Mouse (Mus musculus) layer of hippocampus, postnatal 25 days (tissue): ENCODE measurements around the gene Nlrc3. TPM values are rescaled to one million over a fixed set of nuclear protein-coding genes. Genes with fewer than 3 reads are reported as not detected.
A peak's percentile ranks its signal among the peaks of the same experiment; 100 is the strongest.
"Not testable (repeated sequence)": the region's sequence is repeated elsewhere in the genome, so short reads cannot be mapped to it uniquely, and the experiment has no call there.

Experiments used
- DNase-seq, 2 experiments: peaks; one replicate each; pipeline ENCODE4 v3.0.0; 2022; ENCODE audit warnings: mixed read lengths in 2 of 2, low spot score in 1 of 2; ENCODE audit errors: extremely low spot score in 1 of 2
- total RNA-seq, 2 experiments: library from RNA; stranded (reverse); gene quantifications; 2 replicates each; pipeline ENCODE4 v1.2.3; 2021

Gene Nlrc3
- 1 to 10 TPM; 1.3 to 2.0 TPM for total RNA-seq

- no peak for DNase-seq
Measured at GRCm38 (mm10) chr16:3976251-3976671, at the start of gene Nlrc3. Gene Nlrc3 (minus strand): TSS chr16:3976632.

- DNase-seq: no peak
Measured at GRCm38 (mm10) chr16:4022719-4023118, 46.3 kb upstream of the Nlrc3 start.

- DNase-seq: no peak
Measured at GRCm38 (mm10) chr16:4021241-4021640, 44.8 kb upstream of the Nlrc3 start.

GRCm38 (mm10) chr16:4017466-4017865 is 41.0 kb upstream of the Nlrc3 start:
- not testable (repeated sequence) for DNase-seq

- DNase-seq: not testable (repeated sequence)
Measured at GRCm38 (mm10) chr16:4016786-4017185, 40.4 kb upstream of the Nlrc3 start.

- DNase-seq: no peak
Measured at GRCm38 (mm10) chr16:4014040-4014668, 37.7 kb upstream of the Nlrc3 start.

GRCm38 (mm10) chr16:4012882-4013570 is 36.6 kb upstream of the Nlrc3 start:
- DNase-seq: no peak

- peak; percentile 91 to 97 for DNase-seq
Measured at GRCm38 (mm10) chr16:4003489-4004398, 27.3 kb upstream of the Nlrc3 start, which contains the start of gene Slx4. Gene Slx4 (minus strand): TSS chr16:4003770.

GRCm38 (mm10) chr16:3988410-3988809 is 12.0 kb upstream of the Nlrc3 start:
- DNase-seq: no peak

- DNase-seq: no peak
Measured at GRCm38 (mm10) chr16:3983146-3983700, 6.8 kb upstream of the Nlrc3 start.

GRCm38 (mm10) chr16:3982173-3982572 is 5.7 kb upstream of the Nlrc3 start:
- no peak for DNase-seq

GRCm38 (mm10) chr16:3976712-3977111 is 280 bp upstream of the Nlrc3 start:
- DNase-seq: no peak

GRCm38 (mm10) chr16:3975658-3976057 is 774 bp downstream of the Nlrc3 start:
- no peak for DNase-seq

GRCm38 (mm10) chr16:3974456-3974855 is 2.0 kb downstream of the Nlrc3 start:
- not testable (repeated sequence) for DNase-seq

GRCm38 (mm10) chr16:3965534-3965933 is 10.9 kb downstream of the Nlrc3 start:
- DNase-seq: no peak

- no peak for DNase-seq
Measured at GRCm38 (mm10) chr16:3964990-3965389, 11.4 kb downstream of the Nlrc3 start.

GRCm38 (mm10) chr16:3959261-3959660 is 17.2 kb downstream of the Nlrc3 start:
- DNase-seq: no peak

GRCm38 (mm10) chr16:3956369-3956768 is 20.1 kb downstream of the Nlrc3 start:
- DNase-seq: no peak

- DNase-seq: no peak
Measured at GRCm38 (mm10) chr16:3951141-3951540, 25.3 kb downstream of the Nlrc3 start.

- DNase-seq: no peak
Measured at GRCm38 (mm10) chr16:3934701-3935100, 41.7 kb downstream of the Nlrc3 start.

GRCm38 (mm10) chr16:3934091-3934490 is 42.3 kb downstream of the Nlrc3 start:
- DNase-seq: no peak
